Mouse (Mus musculus) neutrophil, adult 65 days (primary cell): Measurements from ENCODE around the gene Sfxn5. TPM values are rescaled to one million over a fixed set of nuclear protein-coding genes. Genes with fewer than 3 reads are reported as not detected.

Experiments
- total RNA-seq: library from RNA; stranded (reverse); gene quantifications from 2 replicates; pipeline ENCODE4 v1.2.4, GENCODE M21; 2023

Gene Sfxn5
- 107 and 155 TPM in 2 replicates for total RNA-seq

GRCm38 (mm10) chr6:85333000-85333669, at the start of gene Sfxn5:
Sfxn5 (minus strand) TSS chr6:85333422.

GRCm38 (mm10) chr6:85373951-85374733, 40.9 kb upstream of the Sfxn5 start, which contains the start of gene Rab11fip5:
Rab11fip5 (minus strand) TSS chr6:85374634.

GRCm38 (mm10) chr6:85187340-85188211, 145.6 kb downstream of the Sfxn5 start, which contains the start of gene Emx1:
Emx1 (plus strand) TSS chr6:85187438.

Other genes starting within 250 kb of the Sfxn5 start
- gene Spr, start 195.7 kb downstream of the Sfxn5 start, total RNA-seq: 6.5 and 7.1 TPM in 2 replicates
- gene Emx1, start 146.0 kb downstream of the Sfxn5 start, total RNA-seq: not detected in 2 replicates
- gene Rab11fip5, start 41.2 kb upstream of the Sfxn5 start, total RNA-seq: 16.8 and 20.9 TPM in 2 replicates
- not detected in 2 replicates for gene Noto, start 90.5 kb upstream of the Sfxn5 start, total RNA-seq
- gene Smyd5, start 98.6 kb upstream of the Sfxn5 start, total RNA-seq: 6.6 and 8.5 TPM in 2 replicates
- gene Cct7, start 118.1 kb upstream of the Sfxn5 start, total RNA-seq: 74.0 and 99.8 TPM in 2 replicates
- 15.2 and 18.2 TPM in 2 replicates for gene Pradc1, start 118.5 kb upstream of the Sfxn5 start, total RNA-seq
- not detected in 2 replicates for gene Fbxo41, start 169.6 kb upstream of the Sfxn5 start, total RNA-seq
- not detected in 2 replicates for gene Egr4, start 180.2 kb upstream of the Sfxn5 start, total RNA-seq